Mouse (Mus musculus): ENCODE results near the gene Dhfr. TPM values are rescaled to one million over a fixed set of nuclear protein-coding genes. Genes with fewer than 3 reads are reported as not detected.

Gene Dhfr
- polyA plus RNA-seq, 1 experiment from 2014 or later, result 12.2 TPM

Other genes starting within 250 kb of the Dhfr start
- gene Rasgrf2, start 223.1 kb upstream of the Dhfr start, polyA plus RNA-seq (2015; fragmentation: Nextera tagmentation; extraction: Ambion mirVana), result 0.21 and 0.24 TPM in 2 replicates
- gene Gm20379, start 48.7 kb upstream of the Dhfr start, polyA plus RNA-seq (2015; fragmentation: Nextera tagmentation; extraction: Ambion mirVana), result 0.67 and 1.3 TPM in 2 replicates
- gene Msh3, start 277 bp downstream of the Dhfr start, polyA plus RNA-seq (2015; fragmentation: Nextera tagmentation; extraction: Ambion mirVana), result 21.4 and 22.1 TPM in 2 replicates
- 0.05 and 0.12 TPM in 2 replicates for gene Ankrd34b, start 71.2 kb downstream of the Dhfr start, polyA plus RNA-seq (2015; fragmentation: Nextera tagmentation; extraction: Ambion mirVana)
- 0.37 TPM in 1 of 2 replicates, not detected in the other for gene Fam151b, start 129.3 kb downstream of the Dhfr start, polyA plus RNA-seq (2015; fragmentation: Nextera tagmentation; extraction: Ambion mirVana)
- gene Zfyve16, start 176.1 kb downstream of the Dhfr start, polyA plus RNA-seq (2015; fragmentation: Nextera tagmentation; extraction: Ambion mirVana), result 10.9 and 11.5 TPM in 2 replicates
- gene Spz1, start 221.4 kb downstream of the Dhfr start, polyA plus RNA-seq (2015; fragmentation: Nextera tagmentation; extraction: Ambion mirVana), result not detected in 2 replicates

All from limb, embryonic 15.5 days (tissue).